Mouse (Mus musculus) bone marrow macrophage, adult 2 months (primary cell): ENCODE measurements around the gene Tnfrsf13c.

Experiments
- CTCF ChIP-seq: IDR thresholded peaks from 2 replicates; pipeline ENCODE4 v1.5.1; 2012; ENCODE audit warnings: low read depth, mild to moderate bottlenecking, low read length, moderate library complexity
- POLR2A ChIP-seq: IDR thresholded peaks from 2 replicates; pipeline ENCODE4 v1.6.1; 2012; ENCODE audit warnings: mild to moderate bottlenecking, low read depth, low read length, borderline replicate concordance

GRCm38 (mm10) chr15:82230098-82230611, 6.0 kb upstream of the Tnfrsf13c start:
- TF ChIP-seq CTCF (no peak), POLR2A (no peak)
